Mouse (Mus musculus) cortical plate, adult 2 months (tissue): ENCODE measurements around the gene Tmem205.

Experiments
- CTCF ChIP-seq: fragments of 200-500 bp; IDR thresholded peaks from 2 replicates; pipeline ENCODE4 v1.5.1; 2011; ENCODE audit warnings: mild to moderate bottlenecking, control low read depth, low read length; ENCODE audit not compliant: insufficient read depth; ENCODE audit errors: extremely low read depth
- POLR2A ChIP-seq: fragments of 200-500 bp; IDR thresholded peaks from 2 replicates; pipeline ENCODE4 v1.6.1; 2011; ENCODE audit warnings: mild to moderate bottlenecking, low read length, control low read depth; ENCODE audit not compliant: insufficient read depth; ENCODE audit errors: extremely low read depth

DNA sequence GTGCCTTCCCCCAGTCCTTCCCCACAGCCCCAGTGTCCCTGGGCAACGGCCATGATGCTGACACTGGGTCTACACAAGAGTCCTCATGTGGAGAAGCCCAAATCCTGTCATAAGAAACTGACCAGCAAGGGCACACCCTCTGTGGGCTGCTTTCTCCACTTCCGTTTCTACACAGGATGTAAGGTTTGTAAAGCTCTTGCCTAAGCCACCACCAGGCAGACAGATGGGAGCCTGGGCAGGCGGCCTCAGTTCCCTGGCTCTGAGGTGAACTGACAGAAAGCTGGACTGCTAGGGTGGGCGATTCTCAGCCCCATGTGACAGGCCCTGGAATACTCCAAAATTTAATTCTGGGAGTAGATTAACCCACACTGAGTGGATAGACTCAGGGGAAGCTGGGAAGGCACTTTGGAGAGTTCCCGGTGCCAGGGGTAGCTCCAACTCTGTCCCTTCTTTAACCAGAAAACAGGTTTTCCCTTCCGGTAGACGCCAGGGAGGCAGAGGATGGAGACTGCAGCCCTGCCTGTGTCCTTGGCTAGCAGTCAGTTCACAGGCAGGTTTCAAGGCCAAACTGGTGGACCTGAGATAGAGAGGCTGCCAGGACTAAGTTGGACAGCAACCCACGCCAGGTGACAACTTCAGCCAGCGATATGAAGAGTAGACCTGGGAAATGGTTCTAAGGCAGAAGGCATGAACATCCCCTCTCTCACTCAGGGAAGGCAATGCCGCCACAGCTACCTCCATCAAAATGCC is 17.7 kb downstream of the Tmem205 start:
- no peak for TF ChIP-seq POLR2A
- TF ChIP-seq CTCF = no peak
